Mouse (Mus musculus) myocyte (in vitro differentiated cells): ENCODE measurements around the gene Castor1.

Source experiments
- E2F4 ChIP-seq: IDR thresholded peaks from one replicate; pipeline ENCODE4 v1.6.1; 2011; ENCODE audit warnings: mild to moderate bottlenecking, control low read depth, moderate library complexity; ENCODE audit not compliant: insufficient read depth
- MYOD1 ChIP-seq, 3 experiments: IDR thresholded peaks; one replicate each; pipeline ENCODE4 v1.6.1; 2011; ENCODE audit warnings: control low read depth in 2 of 3, low read depth in 2 of 3, mild to moderate bottlenecking in 2 of 3, moderate library complexity in 1 of 3; ENCODE audit not compliant: insufficient read length in 2 of 3, control insufficient read depth in 1 of 3
- MYOG ChIP-seq, 3 experiments: IDR thresholded peaks; one replicate each; pipeline ENCODE4 v1.6.1; 2011; ENCODE audit warnings: control low read depth in 2 of 3, low read depth in 2 of 3, mild to moderate bottlenecking in 2 of 3; ENCODE audit not compliant: insufficient read length in 2 of 3, control insufficient read depth in 1 of 3, insufficient read depth in 1 of 3
- POLR2A ChIP-seq: IDR thresholded peaks from one replicate; pipeline ENCODE4 v1.6.1; 2011; ENCODE audit warnings: low read depth, mild to moderate bottlenecking, control low read depth, moderate library complexity; ENCODE audit not compliant: insufficient read length
- TCF3 ChIP-seq: IDR thresholded peaks from one replicate; pipeline ENCODE4 v1.6.1; 2011; ENCODE audit warnings: low read depth, control low read depth; ENCODE audit not compliant: insufficient read length
- USF1 ChIP-seq: IDR thresholded peaks from one replicate; pipeline ENCODE4 v1.6.1; 2011; ENCODE audit warnings: low read depth, mild to moderate bottlenecking, control low read depth, moderate library complexity

DNA sequence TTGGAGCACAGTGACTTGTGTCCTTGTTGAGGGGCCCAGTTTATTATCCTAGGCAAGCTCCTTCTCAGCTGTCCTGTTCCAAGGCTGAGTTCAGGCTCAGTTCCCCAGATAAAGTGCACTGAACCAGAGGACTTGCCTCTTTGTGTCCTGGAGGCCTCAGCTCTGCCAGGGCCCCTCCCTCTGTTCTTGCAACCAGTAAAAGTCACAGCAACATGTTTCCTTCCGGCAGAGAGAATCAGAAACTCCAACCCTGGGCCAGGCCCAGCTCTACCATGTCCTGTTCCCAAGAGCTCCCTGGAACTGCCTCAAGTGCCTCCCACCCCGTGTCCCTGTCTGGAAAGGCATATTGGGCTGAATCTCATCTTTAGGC, 14.3 kb upstream of the Castor1 start:
- TF ChIP-seq POLR2A (no peak), MYOG (IDR thresholded peaks at IDR 0.05; ENCODE audit: control insufficient read depth in 1 of 3, insufficient read depth in 1 of 3, insufficient read length in 2 of 3, low read depth in 2 of 3) (no peak), MYOD1 (IDR thresholded peaks at IDR 0.05; ENCODE audit: control insufficient read depth in 1 of 3, insufficient read length in 2 of 3, low read depth in 2 of 3) (no peak), TCF3 (no peak), USF1 (no peak), E2F4 (no peak)
